Mouse (Mus musculus) forebrain, embryonic 13.5 days (tissue): ENCODE data around the gene Ntan1. TPM values are rescaled to one million over a fixed set of nuclear protein-coding genes. Genes with fewer than 3 reads are reported as not detected.

Source experiments
- ATAC-seq: fragments of 200-750 bp; cut with Nextera tagmentation; 2 replicates; pipeline ENCODE4 v1.8.0; 2017
- H3K27ac ChIP-seq: fragments of 300-500 bp; sonication (generic); 2 replicates; pipeline ENCODE4 v1.5.1; 2015; ENCODE audit warnings: inconsistent platforms, mild to moderate bottlenecking, moderate library complexity
- H3K27me3 ChIP-seq: fragments of 300-500 bp; sonication (generic); 2 replicates; pipeline ENCODE4 v1.6.1; 2015; ENCODE audit warnings: mild to moderate bottlenecking, inconsistent platforms
- H3K36me3 ChIP-seq: fragments of 300-500 bp; sonication (generic); 2 replicates; pipeline ENCODE4 v1.6.1; 2015; ENCODE audit warnings: mild to moderate bottlenecking, inconsistent platforms; ENCODE audit not compliant: poor library complexity, severe bottlenecking
- H3K4me1 ChIP-seq: fragments of 300-500 bp; sonication (generic); 2 replicates; pipeline ENCODE4 v1.6.1; 2015; ENCODE audit warnings: inconsistent platforms
- H3K4me2 ChIP-seq: fragments of 300-500 bp; sonication (generic); 2 replicates; pipeline ENCODE4 v1.6.1; 2015; ENCODE audit warnings: inconsistent platforms, mild to moderate bottlenecking, moderate library complexity
- H3K4me3 ChIP-seq: fragments of 300-500 bp; sonication (generic); 2 replicates; pipeline ENCODE4 v1.5.1; 2015; ENCODE audit warnings: mild to moderate bottlenecking, inconsistent platforms
- H3K9ac ChIP-seq: fragments of 300-500 bp; sonication (generic); 2 replicates; pipeline ENCODE4 v1.6.1; 2015; ENCODE audit warnings: mild to moderate bottlenecking, inconsistent platforms
- H3K9me3 ChIP-seq: fragments of 300-500 bp; sonication (generic); replicated peaks from 2 replicates; pipeline ENCODE4 v1.6.1; 2016; ENCODE audit warnings: inconsistent platforms
- WGBS: fragments of 180-500 bp; shearing (Covaris S2); methylation state at CpG from one replicate; pipeline ENCODE4 v1.1.7; 2015; 5-methylcytosine and 5-hydroxymethylcytosine counted together
- microRNA-seq: library from miRNA; unstranded; fragments of <30 nt; microRNA quantifications from one replicate; pipeline ENCODE4, GENCODE M21; 2016
- polyA plus RNA-seq: library from polyadenylated mRNA; unstranded; fragments of >200 nt; fragmentation: Nextera tagmentation; extraction: Ambion mirVana; gene quantifications from 2 replicates; pipeline ENCODE4 v1.2.1, GENCODE M21; 2015

Gene Ntan1
- polyA plus RNA-seq, 1 experiment from 2014 or later, result 225 TPM

DNA sequence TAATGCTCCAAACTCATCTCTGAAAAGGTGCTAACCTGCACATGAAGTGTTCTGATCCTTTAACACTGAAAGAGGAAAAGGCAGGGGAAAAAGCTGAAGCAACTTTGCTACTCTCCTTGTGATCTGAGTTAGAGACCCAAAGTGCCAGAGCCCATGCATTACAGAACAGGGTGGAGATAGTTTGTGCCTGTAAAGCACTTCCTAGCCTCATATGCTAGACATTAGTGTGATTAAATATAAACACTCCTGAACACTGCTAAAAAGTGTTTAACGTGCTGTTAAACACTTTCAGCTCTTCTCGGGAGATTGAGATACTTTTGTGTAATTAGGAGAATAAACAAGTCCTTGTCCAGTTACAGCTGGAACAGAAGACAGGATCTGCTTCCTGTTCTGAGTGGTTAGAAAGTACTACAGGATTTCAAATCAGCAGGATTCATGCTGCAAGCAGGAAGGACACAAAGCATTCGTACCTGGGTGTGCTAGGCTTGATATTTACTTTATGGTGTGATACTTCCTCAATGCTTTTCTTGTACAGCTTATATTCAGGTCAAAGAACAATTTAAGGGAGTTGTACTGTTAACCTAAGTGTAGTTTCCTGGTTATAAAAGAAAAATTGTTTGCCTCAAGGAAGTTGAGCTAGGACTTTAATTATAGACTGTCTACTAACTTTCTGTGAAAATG, 64.6 kb downstream of the Ntan1 start:
- peaks cover 11% of the 10 kb centered on the region; the same call in 1 of the 2 replicates for H3K36me3 ChIP-seq
- no peak for ATAC-seq
- no peak overlapping the region for H3K4me3 ChIP-seq
- H3K27me3 ChIP-seq, result no peaks in the 10 kb centered on the region
- no peak overlapping the region for H3K9ac ChIP-seq
- H3K4me2 ChIP-seq, result no peak overlapping the region
- no peaks in the 10 kb centered on the region for H3K4me1 ChIP-seq
- WGBS, result 77% methylated on average over 3 of the region's 3 CpGs
- H3K9me3 ChIP-seq, result no peaks in the 10 kb centered on the region
- H3K27ac ChIP-seq, result no peak overlapping the region

Small RNAs within 50 kb of the gene (microRNA-seq; reads per million reads assigned to microRNA genes)
- not detected for gene Gm27734

Other genes starting within 250 kb of the Ntan1 start
- 39.5 and 41.3 TPM in 2 replicates for gene Parn, start 150.7 kb upstream of the Ntan1 start, polyA plus RNA-seq
- 44.7 and 50.9 TPM in 2 replicates for gene Bfar, start 147.0 kb upstream of the Ntan1 start, polyA plus RNA-seq
- gene 3110001I22Rik, start 146.9 kb upstream of the Ntan1 start, polyA plus RNA-seq, result 9.4 and 9.9 TPM in 2 replicates
- 0.20 and 0.53 TPM in 2 replicates for gene Pla2g10, start 87.9 kb upstream of the Ntan1 start, polyA plus RNA-seq
- gene Rrn3, start 38.1 kb upstream of the Ntan1 start, polyA plus RNA-seq, result 109 and 116 TPM in 2 replicates
- 56.7 and 62.4 TPM in 2 replicates for gene Pdxdc1, start 84.3 kb downstream of the Ntan1 start, polyA plus RNA-seq
- gene Mpv17l, start 84.3 kb downstream of the Ntan1 start, polyA plus RNA-seq, result 5.4 and 7.0 TPM in 2 replicates
- 70.1 and 83.2 TPM in 2 replicates for gene 2900011O08Rik, start 167.8 kb downstream of the Ntan1 start, polyA plus RNA-seq
- gene Ifitm7, start 168.0 kb downstream of the Ntan1 start, polyA plus RNA-seq, result 0.71 and 0.74 TPM in 2 replicates